Mouse (Mus musculus): ENCODE measurements at regions not wholly inside any gene's neighbourhood (a gene's known extent, or its start where the extent isn't known, plus 50 kb on each side); places are given as distances from the start of the nearest gene placed in this dataset.

GRCm38 (mm10) chr9:83277356-83277755 lies 130.9 kb upstream of the Hmgn3 start:
- no peak for ATAC-seq (ENCODE audit: insufficient number of reproducible peaks, low FRiP score, low TSS enrichment)

- ATAC-seq (ENCODE audit: insufficient number of reproducible peaks, low FRiP score, low TSS enrichment): no peak
Measured at GRCm38 (mm10) chr9:83276291-83276690, 129.8 kb upstream of the Hmgn3 start.

- no peak for ATAC-seq (ENCODE audit: insufficient number of reproducible peaks, low FRiP score, low TSS enrichment)
Measured at GRCm38 (mm10) chr9:83273361-83273975, 127.0 kb upstream of the Hmgn3 start.

- ATAC-seq (ENCODE audit: insufficient number of reproducible peaks, low FRiP score, low TSS enrichment): no peak
Measured at GRCm38 (mm10) chr9:83265736-83266135, 119.3 kb upstream of the Hmgn3 start.

GRCm38 (mm10) chr9:83259511-83259910 lies 113.0 kb upstream of the Hmgn3 start:
- no peak for ATAC-seq (ENCODE audit: insufficient number of reproducible peaks, low FRiP score, low TSS enrichment)

GRCm38 (mm10) chr9:83258986-83259385 lies 112.5 kb upstream of the Hmgn3 start:
- no peak for ATAC-seq (ENCODE audit: insufficient number of reproducible peaks, low FRiP score, low TSS enrichment)

GRCm38 (mm10) chr9:83258476-83258875 lies 112.0 kb upstream of the Hmgn3 start:
- ATAC-seq (ENCODE audit: insufficient number of reproducible peaks, low FRiP score, low TSS enrichment): no peak

- no peak for ATAC-seq (ENCODE audit: insufficient number of reproducible peaks, low FRiP score, low TSS enrichment)
Measured at GRCm38 (mm10) chr9:83254356-83254755, 107.9 kb upstream of the Hmgn3 start.

- ATAC-seq (ENCODE audit: insufficient number of reproducible peaks, low FRiP score, low TSS enrichment): no peak
Measured at GRCm38 (mm10) chr9:83253789-83254188, 107.3 kb upstream of the Hmgn3 start.

- no peak for ATAC-seq (ENCODE audit: insufficient number of reproducible peaks, low FRiP score, low TSS enrichment)
Measured at GRCm38 (mm10) chr9:83251793-83252192, 105.3 kb upstream of the Hmgn3 start.

GRCm38 (mm10) chr9:83249871-83250270 lies 103.4 kb upstream of the Hmgn3 start:
- ATAC-seq (ENCODE audit: insufficient number of reproducible peaks, low FRiP score, low TSS enrichment): no peak

GRCm38 (mm10) chr9:83248164-83248730 lies 101.8 kb upstream of the Hmgn3 start:
- no peak for ATAC-seq (ENCODE audit: insufficient number of reproducible peaks, low FRiP score, low TSS enrichment)

GRCm38 (mm10) chr9:83247066-83247668 lies 100.7 kb upstream of the Hmgn3 start:
- no peak for ATAC-seq (ENCODE audit: insufficient number of reproducible peaks, low FRiP score, low TSS enrichment)

GRCm38 (mm10) chr9:83241119-83241518 lies 94.6 kb upstream of the Hmgn3 start:
- ATAC-seq (ENCODE audit: insufficient number of reproducible peaks, low FRiP score, low TSS enrichment): no peak

GRCm38 (mm10) chr9:83239097-83239496 lies 92.6 kb upstream of the Hmgn3 start:
- no peak for ATAC-seq (ENCODE audit: insufficient number of reproducible peaks, low FRiP score, low TSS enrichment)

- no peak for ATAC-seq (ENCODE audit: insufficient number of reproducible peaks, low FRiP score, low TSS enrichment)
Measured at GRCm38 (mm10) chr9:83221866-83222265, 75.4 kb upstream of the Hmgn3 start.

GRCm38 (mm10) chr9:83202583-83202982 lies 56.1 kb upstream of the Hmgn3 start:
- no peak for ATAC-seq (ENCODE audit: insufficient number of reproducible peaks, low FRiP score, low TSS enrichment)

GRCm38 (mm10) chr9:83199771-83200170 lies 53.3 kb upstream of the Hmgn3 start:
- ATAC-seq (ENCODE audit: insufficient number of reproducible peaks, low FRiP score, low TSS enrichment): no peak

GRCm38 (mm10) chr9:83199176-83199575 lies 52.7 kb upstream of the Hmgn3 start:
- no peak for ATAC-seq (ENCODE audit: insufficient number of reproducible peaks, low FRiP score, low TSS enrichment)

- no peak for ATAC-seq (ENCODE audit: insufficient number of reproducible peaks, low FRiP score, low TSS enrichment)
Measured at GRCm38 (mm10) chr9:83197013-83197412, 50.5 kb upstream of the Hmgn3 start.

Data from cerebellum, adult (tissue).